Mouse (Mus musculus): ENCODE results near the gene Tbc1d10c.
"Not testable (repeated sequence)": the region's sequence is repeated elsewhere in the genome, so short reads cannot be mapped to it uniquely, and the experiment has no call there.

The Tbc1d10c gene

GRCm38 (mm10) chr19:4143759-4144268, 47.3 kb downstream of the Tbc1d10c start, which contains the start of gene Cabp4:
TSS of gene Cabp4 (minus strand) at chr19:4144033.
- no peak for DNase-seq (ENCODE audit: low spot score)

- no peak for DNase-seq (ENCODE audit: low spot score)
These were observed 48.5 kb downstream of the Tbc1d10c start for GRCm38 (mm10) chr19:4142416-4143173.

GRCm38 (mm10) chr19:4140147-4140546, 50.9 kb downstream of the Tbc1d10c start:
- DNase-seq (ENCODE audit: low spot score): no peak

- DNase-seq (ENCODE audit: low spot score): no peak
These were observed 51.6 kb downstream of the Tbc1d10c start, which contains the start of gene Gpr152 for GRCm38 (mm10) chr19:4139446-4139845. TSS of gene Gpr152 (plus strand) at chr19:4139787.

GRCm38 (mm10) chr19:4137913-4138312, 53.2 kb downstream of the Tbc1d10c start:
- DNase-seq (ENCODE audit: low spot score): no peak

GRCm38 (mm10) chr19:4136463-4136862, 54.6 kb downstream of the Tbc1d10c start:
- DNase-seq (ENCODE audit: low spot score): no peak

- DNase-seq (ENCODE audit: low spot score): not testable (repeated sequence)
These were observed 55.1 kb downstream of the Tbc1d10c start for GRCm38 (mm10) chr19:4135963-4136345.

GRCm38 (mm10) chr19:4135229-4135962, 55.7 kb downstream of the Tbc1d10c start:
- DNase-seq (ENCODE audit: low spot score): not testable (repeated sequence)

GRCm38 (mm10) chr19:4134354-4134753, 56.7 kb downstream of the Tbc1d10c start:
- DNase-seq (ENCODE audit: low spot score): no peak
